Mouse (Mus musculus): ENCODE data around the gene Serpina12. TPM values are rescaled to one million over a fixed set of nuclear protein-coding genes. Genes with fewer than 3 reads are reported as not detected.

The Serpina12 gene
- total and polyA plus RNA-seq, 3 experiments: 0.04 TPM; not detected in 2

GRCm38 (mm10) chr12:104003238-104003612, 41.0 kb downstream of the Serpina12 start:
- Histone ChIP-seq H3K4me3 (ENCODE audit: control insufficient read depth in 1 of 2, insufficient read depth in 1 of 2, low read depth in 2 of 2, low read length in 2 of 2) (no peak overlapping the region), H3K9ac (ENCODE audit: control insufficient read depth, low read depth, low read length, poor library complexity, severe bottlenecking) (no peak overlapping the region), H3K79me2 (ENCODE audit: control insufficient read depth, insufficient read depth, low read length, poor library complexity) (no peaks in the 10 kb centered on the region), H3K36me3 (ENCODE audit: control insufficient read depth in 1 of 2, insufficient read depth in 2 of 2, low read length in 2 of 2) (no peaks in the 10 kb centered on the region), H3K4me1 (ENCODE audit: control insufficient read depth in 1 of 2, insufficient read depth in 2 of 2, low read length in 2 of 2) (no peaks in the 10 kb centered on the region), H3K9me3 (replicated peaks; ENCODE audit: insufficient read depth, low read length) (no peaks in the 10 kb centered on the region), H3K27me3 (ENCODE audit: control insufficient read depth in 1 of 2, insufficient read depth in 2 of 2, low read length in 2 of 2) (no peaks in the 10 kb centered on the region), H3K27ac (ENCODE audit: control insufficient read depth, low read depth, low read length) (peak overlapping the region; percentile 85)
- TF ChIP-seq RCOR1 (IDR thresholded peaks at IDR 0.05; ENCODE audit: low read depth, low read length) (no peak), MEF2A (IDR thresholded peaks at IDR 0.05; ENCODE audit: extremely low read depth, insufficient replicate concordance, low read depth, low read length, poor library complexity, severe bottlenecking) (no peak), NELFE (IDR thresholded peaks at IDR 0.05; ENCODE audit: low read depth, low read length) (no peak), ELF1 (IDR thresholded peaks at IDR 0.05; ENCODE audit: low read depth, low read length) (no peak), JUND (IDR thresholded peaks at IDR 0.05; ENCODE audit: low read depth, low read length) (no peak), POLR2AphosphoS2 (IDR thresholded peaks at IDR 0.05; ENCODE audit: low read length) (no peak), USF2 (IDR thresholded peaks at IDR 0.05; ENCODE audit: borderline replicate concordance in 1 of 2, insufficient read depth in 1 of 2, low read depth in 1 of 2, low read length in 2 of 2) (no peak), ZMIZ1 (IDR thresholded peaks at IDR 0.05; ENCODE audit: low read depth, low read length) (no peak), RAD21 (IDR thresholded peaks at IDR 0.05; ENCODE audit: low read depth, low read length) (no peak), SMC3 (IDR thresholded peaks at IDR 0.05; ENCODE audit: low read depth, low read length) (no peak), MAX (IDR thresholded peaks at IDR 0.05; ENCODE audit: low read length) (no peak), ZKSCAN1 (IDR thresholded peaks at IDR 0.05; ENCODE audit: low read depth, low read length) (no peak), POLR2AphosphoS5 (IDR thresholded peaks at IDR 0.05; ENCODE audit: borderline replicate concordance, low read depth, low read length) (no peak), NRF1 (IDR thresholded peaks at IDR 0.05; ENCODE audit: insufficient read depth, low read depth, low read length, poor library complexity, severe bottlenecking) (no peak), TCF12 (IDR thresholded peaks at IDR 0.05; ENCODE audit: low read depth, low read length) (no peak), GABPA (IDR thresholded peaks at IDR 0.05; ENCODE audit: low read depth, low read length) (no peak), SIN3A (IDR thresholded peaks at IDR 0.05; ENCODE audit: low read length) (no peak), GATA1 (IDR thresholded peaks at IDR 0.05; ENCODE audit: low read depth, low read length) (no peak), USF1 (IDR thresholded peaks at IDR 0.05; ENCODE audit: low read depth, low read length) (no peak)
- DNase-seq (ENCODE audit: low read depth, low spot score): peak; percentile 50

DNA sequence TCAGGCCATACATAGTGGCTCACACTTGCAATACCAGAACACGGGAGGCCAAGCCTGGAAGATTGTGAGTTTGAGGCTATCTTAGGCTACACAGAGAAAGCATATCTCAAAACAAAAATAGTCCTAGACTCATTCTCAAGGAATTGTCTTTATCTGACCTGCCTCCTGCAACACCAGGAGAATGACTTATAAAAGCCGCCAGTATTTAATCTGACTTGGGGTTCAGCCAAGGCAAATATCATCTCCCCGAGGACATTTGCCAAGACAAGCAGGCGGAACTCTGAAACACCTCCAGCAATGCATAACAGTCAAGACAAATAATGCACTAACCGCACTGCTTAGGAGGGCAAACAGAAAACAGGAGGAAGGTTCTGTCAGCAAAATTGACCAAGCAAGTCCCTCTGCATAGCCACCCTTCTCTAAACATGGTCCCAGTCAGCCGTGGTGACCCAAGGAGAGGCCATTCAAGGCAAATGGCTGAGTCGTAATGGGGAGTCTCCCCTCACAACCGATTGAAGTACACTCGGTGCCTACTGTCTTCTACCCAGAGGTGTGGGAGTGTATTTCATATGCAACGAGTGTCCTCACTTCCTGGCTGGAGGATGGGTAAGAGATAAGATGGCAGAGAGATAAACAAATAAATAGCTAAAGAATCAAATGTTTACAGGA, 41.5 kb downstream of the Serpina12 start:
- Histone ChIP-seq H3K27ac (ENCODE audit: control insufficient read depth, low read depth, low read length) (peak overlapping the region; percentile 85), H3K4me3 (ENCODE audit: control insufficient read depth in 1 of 2, insufficient read depth in 1 of 2, low read depth in 2 of 2, low read length in 2 of 2) (no peak overlapping the region), H3K4me1 (ENCODE audit: control insufficient read depth in 1 of 2, insufficient read depth in 2 of 2, low read length in 2 of 2) (no peaks in the 10 kb centered on the region), H3K9ac (ENCODE audit: control insufficient read depth, low read depth, low read length, poor library complexity, severe bottlenecking) (peak overlapping the region; percentile 11; the same call in 1 of the 2 replicates), H3K79me2 (ENCODE audit: control insufficient read depth, insufficient read depth, low read length, poor library complexity) (no peaks in the 10 kb centered on the region), H3K27me3 (ENCODE audit: control insufficient read depth in 1 of 2, insufficient read depth in 2 of 2, low read length in 2 of 2) (no peaks in the 10 kb centered on the region), H3K36me3 (ENCODE audit: control insufficient read depth in 1 of 2, insufficient read depth in 2 of 2, low read length in 2 of 2) (no peaks in the 10 kb centered on the region), H3K9me3 (replicated peaks; ENCODE audit: insufficient read depth, low read length) (no peaks in the 10 kb centered on the region)
- no peak for TF ChIP-seq USF1 (IDR thresholded peaks at IDR 0.05; ENCODE audit: low read depth, low read length)
- TF ChIP-seq ETS1 (IDR thresholded peaks at IDR 0.05; ENCODE audit: low read depth, low read length): peak; percentile 56; the same call in 1 of the 2 replicates
- TF ChIP-seq GATA1 (IDR thresholded peaks at IDR 0.05; ENCODE audit: low read depth, low read length): peak; percentile 50
- peak; percentile 22 to 64; a peak in 3 of 4 replicates for TF ChIP-seq EP300 (IDR thresholded peaks at IDR 0.05; ENCODE audit: low read depth in 1 of 2, low read length in 2 of 2)
- peak; percentile 52 for DNase-seq (ENCODE audit: low read depth, low spot score)
